Mouse (Mus musculus) kidney, adult 2 months (tissue): ENCODE measurements at regions not wholly inside any gene's neighbourhood (a gene's known extent, or its start where the extent isn't known, plus 50 kb on each side); places are given as distances from the start of the nearest gene placed in this dataset.

Experiments
- CTCF ChIP-seq: fragments of 200-500 bp; conservative IDR thresholded peaks from 2 replicates; pipeline ENCODE4 v1.5.1; 2011; ENCODE audit warnings: low read depth, mild to moderate bottlenecking, control low read depth, low read length, moderate library complexity, mixed read lengths; ENCODE audit not compliant: insufficient read depth, insufficient read length
- POLR2A ChIP-seq: fragments of 200-500 bp; IDR thresholded peaks from one replicate; pipeline ENCODE4 v1.6.1; 2011; ENCODE audit warnings: low read depth, low read length, control low read depth

GRCm38 (mm10) chr7:95084328-95084727 lies 1086.7 kb upstream of the Tenm4 start:
- TF ChIP-seq CTCF (no peak), POLR2A (no peak)
